8 mouse cellular contexts compared by ENCODE assay signal in genomic region chr5:105586655-105587054, GRCm38 (mm10).
A peak's percentile ranks its signal among the peaks of the same experiment; 100 is the strongest.
DNase-seq lines count a peak whose midpoint lies in the region; ATAC-seq lines count a peak whose summit lies in the region.

No protein-coding gene starts in this region.

- peak overlapping the region; percentile 65; the same call in 1 of the 2 replicates for H3K27ac ChIP-seq in limb, embryonic 13.5 days
- no peak overlapping the region for H3K27ac ChIP-seq in limb, embryonic 10.5 days
- peak overlapping the region in 1 of 2 experiments; percentile 78; a peak in 2 of 4 replicates for H3K27ac ChIP-seq in heart, embryonic 14.5 days (replicated peaks in 1 of 2; ENCODE audit: control insufficient read depth in 1 of 2, insufficient read depth in 1 of 2, low read depth in 2 of 2, low read length in 2 of 2)
- peak overlapping the region; percentile 27; the same call in 1 of the 2 replicates for H3K27ac ChIP-seq in stomach, embryonic 14.5 days (ENCODE audit: low read length)
- H3K27ac ChIP-seq in forebrain, embryonic 16.5 days (ENCODE audit: low read length) = no peak overlapping the region

- no peak for DNase-seq in limb, embryonic 10.5 days (ENCODE audit: low spot score)
- peak; percentile 48 to 70 for DNase-seq in kidney, postnatal 25 days
- no peak for DNase-seq in layer of hippocampus, postnatal 25 days (ENCODE audit: extremely low spot score in 1 of 2, low spot score in 1 of 2)
- no peak for DNase-seq in urinary bladder, postnatal 10 days (ENCODE audit: low spot score)

- no peak for ATAC-seq in limb, embryonic 13.5 days (ENCODE audit: low FRiP score, low read depth)
- peak; percentile 51 for ATAC-seq in heart, embryonic 14.5 days (ENCODE audit: insufficient number of reproducible peaks, insufficient read depth, low FRiP score, low read depth)
- no peak for ATAC-seq in stomach, embryonic 14.5 days (ENCODE audit: insufficient number of reproducible peaks, insufficient read depth, low FRiP score, low read depth)
- ATAC-seq in forebrain, embryonic 16.5 days = no peak

- no peaks in the 10 kb centered on the region for H3K27me3 ChIP-seq in limb, embryonic 13.5 days
- H3K27me3 ChIP-seq in limb, embryonic 10.5 days (ENCODE audit: low read depth, poor library complexity, severe bottlenecking) = no peaks in the 10 kb centered on the region
- no peaks in the 10 kb centered on the region for H3K27me3 ChIP-seq in heart, embryonic 14.5 days (ENCODE audit: control insufficient read depth, insufficient read depth, low read length)
- no peaks in the 10 kb centered on the region for H3K27me3 ChIP-seq in stomach, embryonic 14.5 days (ENCODE audit: control insufficient read depth, insufficient read depth, low read length)
- no peaks in the 10 kb centered on the region for H3K27me3 ChIP-seq in forebrain, embryonic 16.5 days (replicated peaks; ENCODE audit: control insufficient read depth, insufficient read depth, low read length)

- no peak overlapping the region for H3K4me3 ChIP-seq in limb, embryonic 13.5 days
- H3K4me3 ChIP-seq in limb, embryonic 10.5 days = no peak overlapping the region
- H3K4me3 ChIP-seq in heart, embryonic 14.5 days (ENCODE audit: control insufficient read depth in 1 of 2, insufficient read depth in 1 of 2, low read depth in 1 of 2, low read length in 2 of 2) = no peak overlapping the region
- no peak overlapping the region for H3K4me3 ChIP-seq in stomach, embryonic 14.5 days (ENCODE audit: low read depth, low read length)
- no peak overlapping the region for H3K4me3 ChIP-seq in forebrain, embryonic 16.5 days (replicated peaks; ENCODE audit: low read length)

- peaks cover 5% of the 10 kb centered on the region; the same call in 1 of the 2 replicates for H3K36me3 ChIP-seq in limb, embryonic 13.5 days
- H3K36me3 ChIP-seq in limb, embryonic 10.5 days = no peaks in the 10 kb centered on the region
- peaks cover 11% of the 10 kb centered on the region for H3K36me3 ChIP-seq in heart, embryonic 14.5 days (ENCODE audit: control insufficient read depth, insufficient read depth, low read length)
- no peaks in the 10 kb centered on the region for H3K36me3 ChIP-seq in stomach, embryonic 14.5 days (ENCODE audit: control insufficient read depth, insufficient read depth, low read length)
- no peaks in the 10 kb centered on the region for H3K36me3 ChIP-seq in forebrain, embryonic 16.5 days (ENCODE audit: control insufficient read depth, insufficient read depth)

- WGBS in limb, embryonic 13.5 days = 61% methylated on average over 5 of the region's 5 CpGs
- 82% methylated on average over 5 of the region's 5 CpGs for WGBS in limb, embryonic 10.5 days
- WGBS in heart, embryonic 14.5 days = 64% methylated on average over 5 of the region's 5 CpGs
- 19% methylated on average over 5 of the region's 5 CpGs for WGBS in stomach, embryonic 14.5 days
- 77% methylated on average over 5 of the region's 5 CpGs for WGBS in forebrain, embryonic 16.5 days

- H3K4me1 ChIP-seq in limb, embryonic 13.5 days = peaks cover 23% of the 10 kb centered on the region
- H3K4me1 ChIP-seq in limb, embryonic 10.5 days = peaks cover 8% of the 10 kb centered on the region; the same call in 1 of the 2 replicates
- peaks cover 3 to 38% of the 10 kb centered on the region in 2 experiments; a peak in 3 of 4 replicates for H3K4me1 ChIP-seq in heart, embryonic 14.5 days (ENCODE audit: control insufficient read depth in 2 of 2, insufficient read depth in 2 of 2, low read length in 2 of 2)
- H3K4me1 ChIP-seq in stomach, embryonic 14.5 days (ENCODE audit: control insufficient read depth, insufficient read depth, low read length) = peaks cover 9% of the 10 kb centered on the region
- 0 out of 2 replicates have a peak, but pooled peaks cover 3% of the 10 kb centered on the region for H3K4me1 ChIP-seq in forebrain, embryonic 16.5 days (replicated peaks; ENCODE audit: control insufficient read depth, insufficient read depth, low read length)

- no peaks in the 10 kb centered on the region for H3K9me3 ChIP-seq in limb, embryonic 13.5 days
- H3K9me3 ChIP-seq in limb, embryonic 10.5 days (replicated peaks) = no peaks in the 10 kb centered on the region
- H3K9me3 ChIP-seq in heart, embryonic 14.5 days (ENCODE audit: control insufficient read depth, low read length) = no peaks in the 10 kb centered on the region
- no peaks in the 10 kb centered on the region for H3K9me3 ChIP-seq in stomach, embryonic 14.5 days (ENCODE audit: control insufficient read depth, low read depth, low read length)
- no peaks in the 10 kb centered on the region for H3K9me3 ChIP-seq in forebrain, embryonic 16.5 days (ENCODE audit: control insufficient read depth, low read length)

- no peak overlapping the region for H3K4me2 ChIP-seq in limb, embryonic 13.5 days (replicated peaks)
- H3K4me2 ChIP-seq in heart, embryonic 14.5 days (ENCODE audit: low read length) = no peak overlapping the region
- no peak overlapping the region for H3K4me2 ChIP-seq in stomach, embryonic 14.5 days (replicated peaks; ENCODE audit: low read depth, low read length)
- no peak overlapping the region for H3K4me2 ChIP-seq in forebrain, embryonic 16.5 days (ENCODE audit: low read length)

- no peak overlapping the region for H3K9ac ChIP-seq in limb, embryonic 13.5 days
- H3K9ac ChIP-seq in heart, embryonic 14.5 days (ENCODE audit: low read length) = no peak overlapping the region
- no peak overlapping the region for H3K9ac ChIP-seq in stomach, embryonic 14.5 days (replicated peaks; ENCODE audit: low read depth, low read length)
- H3K9ac ChIP-seq in forebrain, embryonic 16.5 days (replicated peaks; ENCODE audit: low read depth, low read length) = no peak overlapping the region

Comparison
In these comparisons a context has a peak if more than half of its experiments do, and no peak if none do; other contexts are left out.
1. H3K27ac ChIP-seq: peak in limb, embryonic 13.5 days (single experiment) and stomach, embryonic 14.5 days (single experiment); none in limb, embryonic 10.5 days (single experiment) and forebrain, embryonic 16.5 days (single experiment).
2. DNase-seq: peak in kidney, postnatal 25 days (2 of 2); none in limb, embryonic 10.5 days (single experiment), layer of hippocampus, postnatal 25 days (0 of 2) and urinary bladder, postnatal 10 days (single experiment).